Mouse (Mus musculus) naive thymus-derived CD4-positive, alpha-beta T cell, adult 2 months (primary cell): ENCODE measurements at regions not wholly inside any gene's neighbourhood (a gene's known extent, or its start where the extent isn't known, plus 50 kb on each side); places are given as distances from the start of the nearest gene placed in this dataset.

Experiments used
- DNase-seq: peaks from one replicate; pipeline ENCODE4 v3.0.0-alpha.2; 2011; ENCODE audit warnings: low read depth

DNA sequence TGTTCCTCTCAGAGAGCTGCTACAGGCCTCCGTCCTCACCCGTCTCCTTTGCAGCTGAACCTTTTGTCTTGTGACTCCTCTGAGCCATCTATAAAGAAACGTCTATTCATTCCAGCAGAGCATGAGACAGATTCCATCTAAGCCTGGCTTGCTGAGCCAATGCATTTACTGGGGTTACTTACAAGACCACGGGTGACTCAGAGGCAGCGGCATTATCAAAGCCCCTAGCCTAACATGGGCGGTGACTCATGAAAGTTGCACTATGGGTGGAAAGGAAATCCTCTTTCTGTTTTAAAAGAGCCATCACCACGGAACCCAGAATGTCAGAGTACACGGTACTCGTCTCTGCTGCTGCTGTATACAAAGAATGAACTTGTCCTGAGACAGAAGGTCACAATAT, 62.8 kb upstream of the Rbms3 start:
- no peak for DNase-seq

DNA sequence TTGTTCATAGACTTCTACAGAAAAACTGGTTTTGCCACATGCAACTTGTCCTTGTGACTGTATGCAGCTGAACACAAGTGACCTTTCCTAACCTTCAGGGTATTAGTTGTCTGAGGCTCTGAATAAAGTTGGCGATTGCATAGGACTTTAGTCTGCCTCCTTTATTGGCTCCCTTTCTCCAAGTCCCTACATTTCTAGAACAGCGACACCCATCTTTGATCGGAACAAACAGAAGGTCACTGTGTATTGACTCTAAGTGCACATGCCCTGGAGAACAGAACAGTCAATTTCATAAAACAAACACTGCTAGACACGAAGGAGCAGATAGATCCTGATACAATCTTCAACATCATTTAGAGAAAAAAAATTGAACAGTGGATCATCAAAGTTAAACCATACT, 60.2 kb upstream of the Rbms3 start:
- no peak for DNase-seq
